Mouse (Mus musculus) bone marrow macrophage, adult 2 months (primary cell): ENCODE data around the gene Ints5. TPM values are rescaled to one million over a fixed set of nuclear protein-coding genes. Genes with fewer than 3 reads are reported as not detected.

Experiments
- H3K27ac ChIP-seq: 2 replicates; pipeline ENCODE4 v1.5.1; 2012; ENCODE audit warnings: low read depth, low read length; ENCODE audit not compliant: insufficient read depth
- H3K4me1 ChIP-seq: 2 replicates; pipeline ENCODE4 v1.6.1; 2012; ENCODE audit warnings: low read length; ENCODE audit not compliant: control insufficient read depth, insufficient read depth
- H3K4me3 ChIP-seq: 2 replicates; pipeline ENCODE4 v1.5.1; 2012; ENCODE audit warnings: mild to moderate bottlenecking, low read length, moderate library complexity; ENCODE audit not compliant: insufficient read depth
- CTCF ChIP-seq: IDR thresholded peaks from 2 replicates; pipeline ENCODE4 v1.5.1; 2012; ENCODE audit warnings: low read depth, mild to moderate bottlenecking, low read length, moderate library complexity
- POLR2A ChIP-seq: IDR thresholded peaks from 2 replicates; pipeline ENCODE4 v1.6.1; 2012; ENCODE audit warnings: mild to moderate bottlenecking, low read depth, low read length, borderline replicate concordance
- polyA plus RNA-seq: library from polyadenylated mRNA; stranded (reverse); fragments of >200 nt; gene quantifications from 2 replicates; pipeline ENCODE4 v1.2.4, GENCODE M21; 2012; ENCODE audit not compliant: missing spikeins, insufficient read depth, insufficient read length

Gene Ints5
- polyA plus RNA-seq, 1 experiment, result 11.5 TPM

- Histone ChIP-seq H3K4me3 (peak overlapping the region; percentile 93), H3K4me1 (peaks cover 35% of the 10 kb centered on the region), H3K27ac (peak overlapping the region; percentile 84)
- TF ChIP-seq POLR2A (no peak), CTCF (no peak)
Observed at GRCm38 (mm10) chr19:8942276-8942964, 49.6 kb downstream of the Ints5 start.

- Histone ChIP-seq H3K27ac (peak overlapping the region; percentile 84; the same call in 1 of the 2 replicates), H3K4me3 (peak overlapping the region; percentile 93)
Observed at GRCm38 (mm10) chr19:8943047-8943446, 50.2 kb downstream of the Ints5 start.

GRCm38 (mm10) chr19:8944062-8944461 lies 51.3 kb downstream of the Ints5 start:
- peak overlapping the region; percentile 12; the same call in 1 of the 2 replicates for H3K4me3 ChIP-seq
- peak overlapping the region; percentile 4; the same call in 1 of the 2 replicates for H3K27ac ChIP-seq
- peaks cover 25% of the 10 kb centered on the region for H3K4me1 ChIP-seq
- TF ChIP-seq POLR2A, result no peak
- TF ChIP-seq CTCF, result no peak

More at GRCm38 (mm10) chr19:8943047-8943446, 50.2 kb downstream of the Ints5 start:
- peaks cover 35% of the 10 kb centered on the region for H3K4me1 ChIP-seq
- TF ChIP-seq CTCF, result no peak
- no peak for TF ChIP-seq POLR2A

GRCm38 (mm10) chr19:8944750-8945149 lies 51.9 kb downstream of the Ints5 start:
- Histone ChIP-seq H3K4me3 (peak overlapping the region; percentile 56), H3K27ac (peak overlapping the region; percentile 71), H3K4me1 (peaks cover 24% of the 10 kb centered on the region)
- TF ChIP-seq CTCF (no peak), POLR2A (no peak)

GRCm38 (mm10) chr19:8945251-8945650 lies 52.4 kb downstream of the Ints5 start:
- H3K27ac ChIP-seq, result peak overlapping the region; percentile 71
- H3K4me1 ChIP-seq, result peaks cover 24% of the 10 kb centered on the region
- peak overlapping the region; percentile 56 for H3K4me3 ChIP-seq
- TF ChIP-seq POLR2A (no peak), CTCF (no peak)

GRCm38 (mm10) chr19:8946929-8947328 lies 54.1 kb downstream of the Ints5 start:
- Histone ChIP-seq H3K27ac (no peak overlapping the region), H3K4me1 (peaks cover 21% of the 10 kb centered on the region)
- no peak for TF ChIP-seq CTCF
- no peak for TF ChIP-seq POLR2A

More at GRCm38 (mm10) chr19:8946929-8947328, 54.1 kb downstream of the Ints5 start:
- no peak overlapping the region for H3K4me3 ChIP-seq

Other genes with a start within 250 kb of the Ints5 start
- not detected in 2 replicates for gene Chrm1, start 229.2 kb upstream of the Ints5 start, polyA plus RNA-seq
- 160 and 172 TPM in 2 replicates for gene Slc3a2, start 169.6 kb upstream of the Ints5 start, polyA plus RNA-seq
- 22.2 and 25.8 TPM in 2 replicates for gene Wdr74, start 157.2 kb upstream of the Ints5 start, polyA plus RNA-seq
- gene 1700092M07Rik, start 152.3 kb upstream of the Ints5 start, polyA plus RNA-seq, result not detected in 2 replicates
- 84.2 and 100 TPM in 2 replicates for gene Stx5a, start 151.6 kb upstream of the Ints5 start, polyA plus RNA-seq
- gene Nxf1, start 135.9 kb upstream of the Ints5 start, polyA plus RNA-seq, result 142 and 162 TPM in 2 replicates
- gene Tmem223, start 122.0 kb upstream of the Ints5 start, polyA plus RNA-seq, result 28.3 and 34.4 TPM in 2 replicates
- 147 and 148 TPM in 2 replicates for gene Tmem179b, start 118.5 kb upstream of the Ints5 start, polyA plus RNA-seq
- gene Taf6l, start 106.6 kb upstream of the Ints5 start, polyA plus RNA-seq, result 14.8 and 18.1 TPM in 2 replicates
- 62.4 and 62.5 TPM in 2 replicates for gene Polr2g, start 94.4 kb upstream of the Ints5 start, polyA plus RNA-seq
- 2.0 and 2.4 TPM in 2 replicates for gene Zbtb3, start 90.5 kb upstream of the Ints5 start, polyA plus RNA-seq
- 37.6 and 38.7 TPM in 2 replicates for gene Ttc9c, start 73.7 kb upstream of the Ints5 start, polyA plus RNA-seq
- gene Hnrnpul2, start 73.0 kb upstream of the Ints5 start, polyA plus RNA-seq, result 94.2 and 102 TPM in 2 replicates
- gene AC129217.1, start 63.2 kb upstream of the Ints5 start, polyA plus RNA-seq, result 45.4 and 59.2 TPM in 2 replicates
- 77.4 and 81.8 TPM in 2 replicates for gene Bscl2, start 55.5 kb upstream of the Ints5 start, polyA plus RNA-seq
- gene Gng3, start 53.8 kb upstream of the Ints5 start, polyA plus RNA-seq, result not detected in 2 replicates
- gene Lrrn4cl, start 42.2 kb upstream of the Ints5 start, polyA plus RNA-seq, result not detected in 2 replicates
- gene Ubxn1, start 21.5 kb upstream of the Ints5 start, polyA plus RNA-seq, result 193 and 215 TPM in 2 replicates
- 37.2 and 40.9 TPM in 2 replicates for gene Uqcc3, start 12.1 kb upstream of the Ints5 start, polyA plus RNA-seq
- gene Lbhd1, start 9.3 kb upstream of the Ints5 start, polyA plus RNA-seq, result 12.6 and 13.7 TPM in 2 replicates
- gene Gm49403, start 9.1 kb upstream of the Ints5 start, polyA plus RNA-seq, result not detected in 2 replicates
- 40.1 and 43.1 TPM in 2 replicates for gene 1810009A15Rik, start 4.2 kb upstream of the Ints5 start, polyA plus RNA-seq
- 4.9 TPM in 1 of 2 replicates, not detected in the other for gene Gm49416, start 4.1 kb upstream of the Ints5 start, polyA plus RNA-seq
- 82.5 and 91.3 TPM in 2 replicates for gene Ganab, start 5.1 kb downstream of the Ints5 start, polyA plus RNA-seq
- 35.5 and 40.8 TPM in 2 replicates for gene B3gat3, start 27.4 kb downstream of the Ints5 start, polyA plus RNA-seq
- gene Rom1, start 36.4 kb downstream of the Ints5 start, polyA plus RNA-seq, result 2.5 and 3.6 TPM in 2 replicates
- gene Eml3, start 36.5 kb downstream of the Ints5 start, polyA plus RNA-seq, result 33.1 and 33.7 TPM in 2 replicates
- 78.6 and 81.2 TPM in 2 replicates for gene Mta2, start 48.9 kb downstream of the Ints5 start, polyA plus RNA-seq
- gene Tut1, start 60.8 kb downstream of the Ints5 start, polyA plus RNA-seq, result 12.5 and 14.6 TPM in 2 replicates
- 220 and 226 TPM in 2 replicates for gene Eef1g, start 74.0 kb downstream of the Ints5 start, polyA plus RNA-seq
- gene Ahnak, start 96.3 kb downstream of the Ints5 start, polyA plus RNA-seq, result 440 and 513 TPM in 2 replicates
- gene Scgb1a1, start 195.0 kb downstream of the Ints5 start, polyA plus RNA-seq, result not detected in 2 replicates
- 4.0 and 6.0 TPM in 2 replicates for gene Asrgl1, start 242.6 kb downstream of the Ints5 start, polyA plus RNA-seq